Mouse (Mus musculus) frontal cortex, postnatal 25 days (tissue): ENCODE measurements around the gene Slc36a4.

ENCODE experiments used
- DNase-seq, 2 experiments: peaks; one replicate each; pipeline ENCODE4 v3.0.0; 2022; ENCODE audit warnings: low spot score in 2 of 2

Slc36a4 gene

DNA sequence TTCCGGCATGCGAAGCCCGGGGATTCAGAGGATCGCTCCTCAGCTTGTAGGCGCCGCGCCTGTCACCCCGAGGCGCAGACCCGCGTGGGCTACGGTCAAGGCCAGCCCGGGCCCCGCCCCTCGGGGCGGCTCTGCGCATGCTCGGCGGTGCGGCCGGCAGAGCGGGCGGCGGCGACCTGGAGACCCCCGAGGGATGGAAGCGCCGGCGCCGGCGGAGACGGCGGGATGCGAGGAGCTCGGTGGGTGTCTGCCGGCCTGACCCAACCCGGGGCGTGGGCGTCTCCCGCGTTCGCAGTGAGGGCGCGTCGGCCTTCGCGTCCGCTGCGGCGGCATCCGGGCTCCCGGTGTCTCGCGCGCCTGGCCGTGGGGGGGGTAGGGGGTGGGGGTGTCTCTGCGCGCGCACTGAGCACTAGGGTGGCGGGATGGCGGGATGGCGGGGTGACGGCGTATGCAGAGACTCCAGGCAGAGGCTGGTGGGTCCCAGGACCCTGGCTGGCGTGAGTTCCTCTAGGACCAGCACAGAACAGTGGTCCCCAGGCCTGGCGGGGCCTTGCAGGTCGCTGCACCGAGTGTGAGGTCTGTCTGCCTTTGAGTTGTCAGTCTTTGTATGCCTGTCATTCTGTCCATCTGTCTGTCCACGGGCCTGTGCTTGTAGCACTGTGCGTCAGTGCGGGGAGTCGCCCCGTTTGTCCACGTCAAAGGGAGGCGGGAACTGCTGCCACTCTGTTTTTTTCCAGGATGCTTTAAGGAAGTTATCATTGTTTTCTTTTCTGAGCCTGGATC, at the start of gene Slc36a4:
Gene Slc36a4 (plus strand): TSS at position 140 of the 783 bp plus-strand sequence.
- peak; percentile 54 to 67 for DNase-seq

DNA sequence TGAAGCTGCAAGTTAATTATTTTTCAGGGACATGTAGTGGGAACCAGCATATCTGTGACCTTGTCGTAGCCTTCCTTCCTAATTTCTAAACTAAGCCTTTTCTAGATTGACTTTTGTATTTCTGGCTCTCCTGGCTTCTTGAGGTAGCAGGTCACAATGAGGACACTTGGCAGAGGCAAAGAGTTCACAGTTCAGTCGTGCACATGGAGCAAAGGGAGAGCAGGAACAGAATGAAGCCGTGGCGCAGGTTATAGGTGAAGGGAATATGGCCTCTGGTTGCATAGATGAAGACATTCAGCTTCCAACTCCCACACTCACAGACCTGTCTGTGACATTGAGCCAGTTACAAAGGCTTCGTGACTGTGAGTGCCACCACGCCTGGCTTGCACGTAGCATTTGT, 44.9 kb upstream of the Slc36a4 start:
- DNase-seq: no peak

DNA sequence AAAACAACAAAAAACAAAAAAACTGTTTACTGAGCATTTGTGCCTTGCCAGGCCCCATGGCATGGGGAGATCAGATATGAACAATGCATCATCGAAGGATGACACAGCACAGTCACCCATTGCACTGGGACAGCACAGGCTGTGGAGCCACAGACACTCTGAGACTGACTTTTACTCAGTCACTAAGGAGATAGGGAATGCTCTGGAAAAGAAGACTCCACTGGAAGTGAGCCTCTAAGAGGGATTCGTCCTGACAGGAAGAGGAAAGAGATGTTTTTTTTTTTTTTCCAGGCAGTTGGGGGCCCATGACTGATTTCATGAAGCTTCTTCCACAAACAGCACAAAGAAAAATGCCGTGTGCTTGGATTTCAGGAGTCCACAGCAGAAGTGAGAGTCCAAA, 40.1 kb upstream of the Slc36a4 start:
- DNase-seq: no peak

DNA sequence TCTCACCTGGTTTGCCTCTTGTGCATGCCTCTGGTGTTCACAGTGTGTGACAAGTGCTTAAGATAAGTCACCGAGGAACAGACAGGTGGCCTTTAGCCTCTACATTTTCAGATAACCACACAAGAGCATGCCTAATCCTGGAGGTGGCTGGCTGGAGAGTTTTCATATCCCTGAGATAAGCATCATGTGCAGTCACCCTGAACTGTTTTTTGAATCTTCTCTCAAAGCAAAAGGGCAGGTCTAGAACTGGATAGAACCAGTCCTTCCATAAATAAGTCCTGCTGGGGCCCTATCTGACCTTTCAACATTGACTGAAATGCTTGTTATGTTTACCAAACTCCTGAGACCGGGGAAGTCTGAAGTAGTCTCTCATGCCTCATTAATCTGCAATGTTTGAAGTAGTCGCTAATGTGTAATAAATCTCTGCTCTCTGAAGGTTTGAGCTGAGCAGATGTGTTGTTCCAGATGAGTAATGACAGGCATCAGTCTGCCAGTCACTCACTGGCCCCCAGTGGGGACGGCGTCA, 39.5 kb upstream of the Slc36a4 start:
- DNase-seq: no peak

DNA sequence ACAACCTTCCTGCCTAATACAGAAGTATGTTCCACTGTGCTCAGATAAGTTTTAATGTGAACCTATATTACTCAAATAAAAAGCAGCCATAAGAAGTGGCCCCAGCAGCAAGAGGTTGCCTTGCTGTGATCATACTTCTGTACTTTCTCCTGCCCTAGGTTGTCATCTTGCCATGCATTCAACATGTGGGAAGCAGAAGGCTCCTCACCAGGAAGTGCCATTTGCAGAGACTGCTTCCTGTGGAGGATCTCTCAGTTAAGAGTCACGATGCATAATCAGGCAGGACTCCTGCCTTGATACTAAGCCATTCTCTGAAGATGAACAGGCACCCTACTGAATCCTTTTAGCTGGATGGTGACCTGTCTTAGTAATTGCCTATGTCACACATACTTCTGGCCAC, 37.3 kb upstream of the Slc36a4 start:
- DNase-seq: no peak

DNA sequence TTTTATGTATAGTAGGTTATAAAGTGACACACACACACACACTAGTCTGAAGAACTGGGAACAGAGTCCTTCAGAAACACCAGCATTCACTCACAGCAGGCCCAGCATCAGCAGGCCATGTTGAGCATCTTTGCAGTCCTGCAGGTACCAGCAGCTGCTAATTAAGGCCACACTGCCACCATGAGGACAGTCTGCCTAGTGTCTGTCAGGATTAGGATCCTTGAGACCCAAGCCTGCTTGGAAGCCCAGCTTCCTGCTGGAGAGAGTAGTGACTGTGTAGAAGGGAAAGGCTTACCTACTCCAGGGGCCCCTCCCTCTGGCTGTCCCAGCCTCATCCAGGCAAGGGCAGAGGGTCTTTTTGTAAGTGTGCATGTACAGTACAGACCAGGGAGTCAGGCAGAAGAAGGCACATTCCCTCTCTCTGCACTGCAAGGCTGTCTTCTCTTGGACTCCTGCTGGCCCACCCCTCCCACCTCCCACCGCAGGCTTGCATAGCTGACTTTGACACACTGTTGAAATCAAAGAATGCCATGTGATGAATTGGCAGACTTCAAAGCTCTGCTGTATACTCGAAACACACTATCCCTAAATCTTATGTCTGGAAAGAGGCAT, 27.6 kb upstream of the Slc36a4 start:
- DNase-seq: peak; percentile 57 to 67

DNA sequence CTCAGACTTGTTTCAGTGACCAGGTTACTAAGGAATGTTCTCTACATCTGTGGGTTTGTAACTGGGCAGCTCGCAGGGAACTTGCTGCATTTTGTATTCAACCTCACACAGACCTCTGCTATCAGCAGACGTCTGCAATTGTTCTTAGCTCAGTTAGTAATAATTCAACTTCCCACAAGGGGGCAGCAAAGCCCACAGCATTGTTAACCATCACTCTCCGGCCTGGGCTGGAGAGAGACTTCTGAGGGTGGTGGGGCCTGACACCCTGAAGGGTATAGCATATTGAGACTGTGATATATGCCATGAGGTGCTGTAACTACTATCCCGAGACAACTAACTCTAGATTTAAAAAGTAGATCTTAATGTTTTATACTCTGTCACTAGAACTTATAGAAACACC, 24.3 kb upstream of the Slc36a4 start:
- peak; percentile 35 to 59 for DNase-seq

DNA sequence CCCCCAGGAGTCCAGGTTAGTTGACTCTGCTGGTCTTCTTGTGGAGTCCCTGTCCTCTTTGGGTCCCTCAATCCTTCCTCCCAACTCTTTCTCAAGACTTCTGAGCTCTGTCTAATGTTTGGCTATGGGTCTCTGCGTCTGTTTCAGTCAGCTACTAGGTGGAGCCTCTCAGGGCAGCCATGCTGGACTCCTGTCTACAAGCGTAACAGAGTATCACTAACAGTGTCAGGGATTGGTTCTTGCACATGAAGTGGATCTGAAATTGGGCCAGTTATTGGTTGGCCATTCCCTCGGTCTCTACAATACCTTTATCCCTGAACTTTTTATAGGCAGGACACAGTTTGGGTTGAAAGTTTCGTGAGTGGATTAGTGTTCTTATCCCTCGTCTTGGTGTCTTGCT, 22.2 kb upstream of the Slc36a4 start:
- DNase-seq: no peak

DNA sequence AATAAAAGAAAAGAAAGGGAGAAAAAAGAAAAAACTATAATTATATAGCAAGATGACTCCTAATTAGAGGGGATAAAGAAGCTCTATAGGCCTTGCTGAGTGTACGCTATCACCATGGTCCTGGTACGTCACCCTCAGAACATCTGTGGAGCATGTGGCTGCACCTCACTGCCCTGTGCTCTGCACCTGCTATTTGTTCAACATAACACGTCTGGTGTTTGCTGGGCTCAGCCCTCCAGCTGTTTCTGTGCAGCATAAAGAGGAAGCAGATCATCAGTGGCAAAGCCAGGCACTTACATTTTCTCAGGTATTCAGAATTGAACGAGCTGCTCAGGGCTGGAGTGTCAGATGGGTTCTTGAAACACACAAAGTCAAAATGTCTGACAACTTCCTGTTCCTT, 15.7 kb upstream of the Slc36a4 start:
- no peak for DNase-seq

DNA sequence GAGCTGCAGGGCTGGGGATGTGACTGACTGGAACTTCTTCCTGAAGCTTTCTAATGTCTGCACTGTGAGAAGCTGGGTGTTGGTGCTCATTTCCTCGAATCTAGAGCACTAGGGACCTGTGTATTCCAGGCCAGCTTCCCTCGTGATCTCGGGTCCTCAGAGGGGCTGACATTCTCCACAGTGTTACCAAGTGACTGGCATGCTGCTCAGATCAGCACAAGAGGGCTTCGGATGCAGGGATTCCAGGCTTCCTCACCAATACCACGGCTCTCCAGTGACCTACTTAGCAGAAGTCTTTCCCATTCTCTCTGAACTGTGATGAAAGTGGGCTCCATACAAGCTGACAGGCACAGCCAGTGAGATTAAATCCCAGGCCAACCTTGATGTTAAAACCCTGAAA, 14.5 kb upstream of the Slc36a4 start:
- no peak for DNase-seq

DNA sequence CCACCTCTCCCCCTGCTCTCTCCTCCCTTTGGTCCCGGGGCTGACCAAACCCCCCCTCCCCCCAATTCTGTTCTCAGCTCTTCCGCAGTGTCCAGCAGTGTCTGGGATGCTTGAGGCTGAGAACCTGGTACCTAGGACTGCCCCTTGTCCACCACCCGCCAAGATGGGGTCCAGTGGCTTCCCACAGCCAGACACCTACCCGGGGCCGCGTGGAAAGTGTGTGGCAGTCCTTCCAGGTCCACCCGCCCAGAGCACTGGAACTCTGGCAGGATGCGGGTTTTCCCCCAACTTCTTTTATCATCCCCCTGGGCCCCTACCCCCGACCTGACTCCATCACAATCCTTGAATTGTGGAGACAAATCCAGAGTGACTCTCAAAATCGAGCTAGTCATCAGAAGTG, 3.8 kb upstream of the Slc36a4 start:
- DNase-seq: no peak

DNA sequence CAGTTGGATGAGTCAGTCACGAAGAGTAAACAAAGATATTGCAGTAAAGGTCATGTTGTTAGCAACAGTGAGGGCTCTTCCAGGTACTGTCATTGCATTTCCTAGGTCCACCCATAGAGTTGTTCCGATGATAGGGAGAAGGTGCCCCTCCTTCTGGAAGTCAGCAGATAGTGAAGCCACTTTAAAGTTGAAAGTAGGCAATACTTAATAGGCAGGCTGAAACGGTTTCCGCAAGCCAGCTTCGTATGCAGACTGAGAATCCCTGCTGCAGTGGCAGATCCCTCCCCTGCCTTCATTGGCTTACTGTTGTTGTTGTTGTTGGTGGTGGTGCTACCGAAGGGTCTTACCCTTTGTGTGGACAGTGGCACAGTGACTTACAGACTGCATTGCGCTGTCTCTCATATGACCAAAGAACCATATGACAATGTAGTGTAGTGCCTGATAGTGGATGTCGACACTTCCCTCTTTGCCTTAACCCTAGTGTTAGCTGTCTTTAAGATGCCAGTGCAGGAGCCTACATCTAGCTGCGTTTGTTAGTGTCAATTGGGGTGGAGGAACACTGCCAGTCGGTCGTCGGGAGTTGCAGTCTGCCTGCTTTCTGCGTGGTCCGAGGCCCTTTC, 449 bp upstream of the Slc36a4 start:
- no peak for DNase-seq

DNA sequence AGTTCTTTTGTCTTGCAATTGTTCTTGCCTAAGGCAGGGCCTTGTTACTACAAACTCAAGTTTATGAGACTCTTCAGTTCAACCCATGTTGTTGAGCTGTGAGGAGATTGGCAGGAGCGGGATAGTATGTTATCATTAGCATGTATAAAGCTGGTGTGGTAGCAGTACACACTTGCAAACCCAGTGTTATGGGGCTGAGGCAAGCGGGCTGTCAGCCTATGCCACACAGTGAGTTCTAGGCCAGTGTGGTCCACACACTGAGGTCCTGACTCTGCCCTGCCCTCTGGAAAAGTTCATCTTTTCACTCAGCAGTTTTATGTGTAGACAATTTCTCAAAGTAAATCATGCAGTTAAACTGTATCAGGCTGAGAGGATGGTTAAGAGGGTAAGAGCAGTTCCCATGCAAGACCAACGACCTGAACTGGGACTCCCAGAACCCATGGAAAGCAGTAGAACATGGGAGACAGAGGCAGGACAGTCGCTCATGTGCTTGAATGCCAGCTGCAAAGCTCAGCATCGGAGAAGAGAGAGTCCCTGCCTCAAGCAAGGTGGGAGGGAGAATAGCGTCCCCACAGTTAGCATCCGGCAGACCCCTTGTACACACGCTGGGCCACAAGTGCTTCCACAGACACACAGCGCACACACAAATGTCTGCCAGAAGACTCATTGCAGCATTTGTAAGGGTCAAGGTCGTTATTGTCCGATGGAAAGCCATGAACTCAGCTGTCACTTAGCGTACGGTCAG, 1.5 kb downstream of the Slc36a4 start:
- no peak for DNase-seq

DNA sequence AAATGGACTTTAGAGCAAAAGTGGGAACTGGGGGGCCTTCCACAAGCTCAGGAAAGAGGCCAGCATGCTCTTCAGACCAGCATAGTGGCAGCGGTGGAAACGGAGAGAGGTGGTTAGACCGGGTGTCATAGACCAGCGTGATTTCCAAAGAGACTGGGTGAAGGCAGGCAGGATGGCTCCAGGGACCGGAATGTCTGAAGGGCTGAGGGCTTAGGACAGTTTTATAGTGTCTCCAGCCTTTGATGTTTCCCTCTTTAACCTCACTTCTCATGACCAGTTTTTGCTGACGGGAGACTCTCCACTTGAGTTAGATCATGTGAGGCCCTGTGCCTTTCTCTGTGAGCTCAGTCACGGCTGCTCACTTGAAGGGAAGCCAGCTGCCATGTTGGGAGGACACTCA, 2.1 kb downstream of the Slc36a4 start:
- DNase-seq: no peak

DNA sequence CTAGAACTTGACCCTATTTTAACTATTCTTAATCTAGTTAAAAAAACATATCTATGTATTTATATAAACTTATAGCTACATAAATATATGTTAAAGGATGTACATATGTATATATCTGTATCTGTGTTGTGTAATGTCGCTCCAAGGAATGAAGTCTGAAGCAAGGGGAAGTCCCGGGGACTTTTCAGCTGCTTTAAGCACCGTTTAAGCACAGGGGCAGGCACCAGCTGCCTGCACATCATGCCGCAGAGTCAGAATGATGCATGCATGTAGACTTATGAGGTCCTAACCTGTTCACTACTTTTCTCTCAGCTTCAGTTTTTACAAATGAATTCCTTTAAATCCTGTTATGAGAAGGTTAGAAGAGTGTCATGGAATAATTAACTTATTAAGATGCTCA, 5.3 kb downstream of the Slc36a4 start:
- no peak for DNase-seq

DNA sequence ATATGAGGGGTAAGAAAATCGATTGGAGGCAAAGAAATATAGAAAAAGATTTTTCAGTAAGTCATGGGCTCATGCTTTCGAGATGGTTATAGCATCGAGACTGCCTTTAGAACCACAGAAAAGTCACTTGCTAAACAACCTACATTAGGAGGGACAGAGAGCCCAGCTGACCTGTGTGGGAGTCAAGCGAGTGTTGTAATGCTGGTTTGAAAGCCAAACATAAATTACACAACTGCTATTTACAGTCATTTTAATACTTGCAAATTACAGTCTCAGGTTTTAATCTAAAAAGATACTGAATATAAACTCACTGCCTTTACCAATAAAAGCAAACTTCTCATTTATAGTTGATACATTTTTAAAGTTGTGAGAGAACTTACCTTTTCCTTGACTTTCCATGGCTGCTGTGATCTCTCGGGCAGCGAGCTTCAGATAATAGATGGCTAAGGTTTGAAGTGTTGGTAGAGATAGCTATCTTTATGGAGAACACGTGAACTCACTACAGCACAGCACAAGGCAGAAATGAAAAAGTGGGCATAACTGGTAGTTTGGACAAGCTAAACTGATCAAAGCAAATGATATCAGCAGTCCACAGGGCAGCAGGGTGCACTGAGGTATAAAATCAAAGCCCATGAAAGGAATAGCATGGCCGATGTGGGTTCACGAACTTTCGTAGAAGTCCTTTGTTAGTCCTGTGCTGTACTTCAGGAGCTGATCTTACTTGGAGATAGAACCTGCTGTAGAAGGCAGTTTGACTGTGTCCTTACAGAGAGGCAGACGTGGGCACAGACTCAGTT, 5.9 kb downstream of the Slc36a4 start:
- no peak for DNase-seq

DNA sequence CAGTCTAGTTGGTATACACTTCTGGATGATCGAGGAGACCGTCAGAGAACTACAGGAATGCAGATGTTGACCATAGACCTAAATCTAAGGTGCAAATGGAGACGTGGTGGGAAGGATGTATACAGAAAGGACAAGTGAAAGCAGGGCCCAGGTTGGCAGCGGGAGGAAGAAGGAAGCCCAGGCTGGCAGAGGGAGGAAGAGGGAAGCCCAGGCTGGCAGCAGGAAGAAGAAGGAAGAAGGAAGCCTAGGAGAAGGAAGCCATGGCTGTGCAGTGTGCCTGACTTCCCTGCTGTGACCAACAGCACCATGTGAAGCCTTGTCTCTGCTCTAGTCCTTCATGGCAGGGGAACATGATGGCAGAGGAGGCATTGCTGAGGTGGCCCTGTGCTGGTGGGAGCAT, 7.8 kb downstream of the Slc36a4 start:
- no peak for DNase-seq

DNA sequence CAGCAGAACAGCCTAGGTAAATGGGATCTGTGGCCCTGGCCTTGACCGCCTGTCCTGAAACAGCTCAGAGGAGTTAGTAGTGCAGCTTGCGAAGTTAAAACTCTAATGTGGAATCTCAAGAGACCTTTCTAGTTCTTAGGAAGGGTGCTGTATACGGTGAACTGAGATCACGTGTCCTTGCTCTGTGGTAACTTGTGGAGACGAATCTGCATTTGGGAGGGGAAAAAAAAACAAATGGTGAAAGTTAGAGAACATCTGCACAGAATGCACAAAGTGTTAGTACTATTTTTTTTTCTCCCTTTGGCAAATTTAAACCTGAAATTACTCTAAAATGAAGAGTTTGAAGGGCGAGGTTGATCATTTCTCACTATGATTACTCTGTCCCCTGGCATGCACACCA, 8.8 kb downstream of the Slc36a4 start:
- DNase-seq: no peak

DNA sequence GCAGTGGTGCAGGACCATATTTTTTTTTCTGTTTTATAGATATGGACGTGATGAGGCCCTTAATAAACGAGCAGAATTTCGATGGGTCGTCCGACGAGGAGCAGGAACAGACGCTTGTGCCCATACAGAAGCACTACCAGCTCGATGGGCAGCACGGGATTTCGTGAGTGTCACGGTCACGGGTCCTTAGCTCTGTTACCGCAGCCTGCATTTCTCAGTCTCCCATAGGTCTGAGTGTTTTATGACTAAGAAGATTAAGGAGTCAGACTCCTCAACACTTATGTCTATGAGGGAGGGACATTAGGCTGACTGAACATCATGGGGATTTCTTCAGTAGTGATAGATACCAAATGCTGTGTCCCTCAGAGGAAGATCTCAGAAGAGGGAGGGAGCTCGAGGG, 10.1 kb downstream of the Slc36a4 start:
- no peak for DNase-seq

DNA sequence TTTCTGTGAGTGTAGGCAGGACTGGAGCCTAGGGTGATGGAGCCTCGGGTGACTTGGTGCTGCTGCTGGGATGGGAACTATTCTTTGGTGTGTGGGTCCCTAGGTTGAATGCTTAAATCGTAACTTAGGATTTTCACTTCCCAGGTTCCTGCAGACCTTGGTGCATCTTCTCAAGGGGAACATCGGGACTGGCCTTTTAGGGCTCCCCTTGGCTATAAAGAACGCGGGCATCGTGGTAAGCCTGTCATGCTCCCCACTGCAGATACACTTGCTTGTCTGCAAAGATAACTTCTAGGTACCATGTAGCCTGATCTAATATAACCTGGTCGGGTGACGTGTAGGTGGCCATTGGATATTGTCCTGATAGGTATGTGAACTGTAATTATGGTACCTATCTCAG, 11.0 kb downstream of the Slc36a4 start:
- DNase-seq: no peak

DNA sequence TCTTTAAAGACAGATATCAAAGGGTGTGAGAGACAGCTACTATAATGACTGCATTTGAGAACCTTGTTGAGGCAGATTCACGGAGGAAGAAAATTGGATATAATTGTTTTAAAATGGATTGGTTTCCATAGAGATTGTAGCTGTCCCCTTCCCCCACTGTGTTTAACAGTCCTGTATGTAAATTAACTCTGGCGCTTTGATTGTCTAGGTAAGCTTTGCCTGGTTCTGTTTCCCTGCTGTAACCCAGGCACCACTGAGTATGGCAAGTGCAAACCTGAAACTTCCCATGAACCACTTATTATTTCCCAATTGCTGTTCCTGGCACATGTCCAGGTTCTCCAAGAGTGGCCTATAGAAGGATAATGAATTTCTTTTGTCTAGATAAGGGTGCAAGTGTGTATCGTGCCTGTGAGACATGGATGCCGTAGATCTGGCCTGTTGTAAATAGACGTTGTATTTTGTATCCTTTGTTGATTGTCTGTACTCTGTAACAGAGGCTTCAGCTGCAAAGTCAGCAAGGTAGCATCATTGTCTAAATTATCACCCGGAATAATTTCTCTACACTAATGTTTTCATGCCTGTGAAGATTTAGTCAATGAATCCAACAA, 11.8 kb downstream of the Slc36a4 start:
- DNase-seq: no peak
